8 mouse cellular contexts compared by ENCODE assay signal in the genomic region with DNA sequence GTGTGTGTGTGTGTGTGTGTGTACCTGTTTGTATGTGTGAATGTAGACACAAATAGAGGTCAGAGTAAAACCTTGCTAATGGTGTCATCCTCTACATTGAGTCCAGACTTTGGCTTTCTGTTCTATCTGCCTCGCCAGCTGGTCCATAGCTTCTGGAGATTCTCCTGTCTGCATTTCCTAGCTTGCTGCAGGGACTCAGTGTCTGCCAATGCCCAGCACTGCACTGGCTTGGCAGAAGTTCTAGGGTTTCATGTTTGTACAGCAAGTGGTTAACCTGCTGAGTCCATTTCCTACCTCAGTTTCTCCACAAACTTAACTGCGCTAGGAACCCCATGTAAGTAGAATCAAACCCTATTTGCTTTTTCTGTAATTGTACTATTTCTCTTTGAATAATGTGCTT. TPM values are rescaled to one million over a fixed set of nuclear protein-coding genes. Genes with fewer than 3 reads are reported as not detected.
"Had no signal": no experiment of that assay in that cellular context is flagged by ENCODE, and none has a peak within 500 bp of the region (broad histone marks: within the 10 kb centered on the region; RNA-seq: fewer than 3 reads in every experiment).

No protein-coding gene starts in this region.

- DNase-seq: kidney, postnatal 25 days; left cerebral cortex, postnatal 4 days; lung, adult 2 months; lung, postnatal 36 days; right cerebral cortex, postnatal 14 days; thymus, adult 2 months; thymus, postnatal 25 days had no signal

RNA-seq across cellular contexts. Expression of gene Neurod1, which starts 26.0 kb away (rescaled TPM):
- total RNA-seq: megakaryocyte progenitor cell, adult 5-6 weeks had no signal
